Mouse (Mus musculus): ENCODE results near the gene Ifna2.

Gene Ifna2

GRCm38 (mm10) chr4:88683812-88684211 is at the start of gene Ifna2:
Gene Ifna2 (minus strand): TSS chr4:88683912.
- in situ Hi-C loops (cut with MboI) = no loop called here

- in situ Hi-C loops (cut with MboI) = loop anchor here (25.0 kb wide), 2 partner anchors 135 to 585 kb away; partner anchors contain the start of genes Cdkn2b and Ifna1
These were observed 43.6 kb upstream of the Ifna2 start for GRCm38 (mm10) chr4:88727324-88727723.

- in situ Hi-C loops (cut with MboI) = loop anchor here (25.0 kb wide), 2 partner anchors 136 to 586 kb away; partner anchors contain the start of genes Cdkn2b and Ifna1
These were observed 43.0 kb upstream of the Ifna2 start for GRCm38 (mm10) chr4:88726727-88727126.

- in situ Hi-C loops (cut with MboI) = no loop called here
These were observed 39.9 kb upstream of the Ifna2 start for GRCm38 (mm10) chr4:88723497-88724090.

GRCm38 (mm10) chr4:88721791-88722721 is 38.3 kb upstream of the Ifna2 start, which contains the start of the genes Gm26566 and Klhl9:
Gene Gm26566 (plus strand): TSS chr4:88721805.
Gene Klhl9 (minus strand): TSS chr4:88722465.
- in situ Hi-C loops (cut with MboI) = no loop called here

- in situ Hi-C loops (cut with MboI) = no loop called here
These were observed 35.0 kb upstream of the Ifna2 start for GRCm38 (mm10) chr4:88718715-88719114.

GRCm38 (mm10) chr4:88715059-88715458 is 31.3 kb upstream of the Ifna2 start:
- in situ Hi-C loops (cut with MboI) = no loop called here

- in situ Hi-C loops (cut with MboI) = no loop called here
These were observed 30.6 kb upstream of the Ifna2 start for GRCm38 (mm10) chr4:88714281-88714680.

- in situ Hi-C loops (cut with MboI) = no loop called here
These were observed 23.6 kb upstream of the Ifna2 start for GRCm38 (mm10) chr4:88707128-88707826.

- in situ Hi-C loops (cut with MboI) = no loop called here
These were observed 22.2 kb upstream of the Ifna2 start for GRCm38 (mm10) chr4:88705924-88706323.

GRCm38 (mm10) chr4:88699301-88699700 is 15.6 kb upstream of the Ifna2 start:
- in situ Hi-C loops (cut with MboI) = no loop called here

- in situ Hi-C loops (cut with MboI) = no loop called here
These were observed 15.1 kb upstream of the Ifna2 start for GRCm38 (mm10) chr4:88698781-88699180.

- in situ Hi-C loops (cut with MboI) = no loop called here
These were observed 14.0 kb upstream of the Ifna2 start for GRCm38 (mm10) chr4:88697753-88698152.

- in situ Hi-C loops (cut with MboI) = no loop called here
These were observed 13.4 kb upstream of the Ifna2 start for GRCm38 (mm10) chr4:88697108-88697507.

GRCm38 (mm10) chr4:88696237-88696884 is 12.6 kb upstream of the Ifna2 start:
- in situ Hi-C loops (cut with MboI) = no loop called here

- in situ Hi-C loops (cut with MboI) = no loop called here
These were observed 9.7 kb upstream of the Ifna2 start for GRCm38 (mm10) chr4:88693392-88693791.

- in situ Hi-C loops (cut with MboI) = no loop called here
These were observed 8.8 kb upstream of the Ifna2 start for GRCm38 (mm10) chr4:88692537-88692936.

- in situ Hi-C loops (cut with MboI) = no loop called here
These were observed 7.5 kb upstream of the Ifna2 start, which contains the start of gene Ifnab for GRCm38 (mm10) chr4:88691259-88691658. Gene Ifnab (minus strand): TSS chr4:88691359.

GRCm38 (mm10) chr4:88681353-88681752 is 2.4 kb downstream of the Ifna2 start:
- in situ Hi-C loops (cut with MboI) = no loop called here

GRCm38 (mm10) chr4:88680362-88680761 is 3.4 kb downstream of the Ifna2 start:
- in situ Hi-C loops (cut with MboI) = no loop called here

GRCm38 (mm10) chr4:88676824-88677223 is 6.9 kb downstream of the Ifna2 start, which contains the start of gene Ifna16:
Gene Ifna16 (minus strand): TSS chr4:88676924.
- in situ Hi-C loops (cut with MboI) = no loop called here
